Mouse (Mus musculus) liver, embryonic 14.5 days (tissue): ENCODE measurements around the gene Ralgapa1.

Experiments
- CTCF ChIP-seq: IDR thresholded peaks from 2 replicates; pipeline ENCODE4 v1.5.1; 2016; ENCODE audit warnings: antibody characterized with exemption, low read depth, control low read depth
- EP300 ChIP-seq: IDR thresholded peaks from 2 replicates; pipeline ENCODE4 v1.6.1; 2016; ENCODE audit warnings: antibody characterized with exemption, low read depth

- TF ChIP-seq CTCF (peak; percentile 62), EP300 (no peak)
Observed at GRCm38 (mm10) chr12:55778301-55778700, 42.7 kb downstream of the Ralgapa1 start.
